8 mouse cellular contexts compared by ENCODE assay signal in genomic region chr1:13425601-13426327, GRCm38 (mm10).
DNase-seq lines count a peak whose midpoint lies in the region; ATAC-seq and TF ChIP-seq lines count a peak whose summit lies in the region.

No protein-coding gene starts in this region.

- H3K4me2 ChIP-seq in kidney, embryonic 16.5 days (replicated peaks; ENCODE audit: low read depth, low read length) = peak overlapping the region; percentile 67
- H3K4me2 ChIP-seq in intestine, embryonic 15.5 days (replicated peaks) = peak overlapping the region; percentile 57
- H3K4me2 ChIP-seq in neural tube, embryonic 12.5 days (replicated peaks) = peak overlapping the region; percentile 59

- TF ChIP-seq CTCF in cortical plate, adult 2 months (IDR thresholded peaks at IDR 0.05; ENCODE audit: extremely low read depth, insufficient read depth, low read length) = no peak

- 26% methylated on average over 9 of the region's 9 CpGs for WGBS in kidney, embryonic 16.5 days
- 26% methylated on average over 8 of the region's 9 CpGs for WGBS in intestine, embryonic 15.5 days
- WGBS in neural tube, embryonic 12.5 days = 33% methylated on average over 8 of the region's 9 CpGs

- DNase-seq in kidney, postnatal 14 days = no peak
- no peak for DNase-seq in cerebellum, adult 18-20 months
- DNase-seq in testis, postnatal 14 days (ENCODE audit: low spot score) = no peak
- no peak for DNase-seq in thymus, postnatal 4 days

- peaks cover 10% of the 10 kb centered on the region; the same call in 1 of the 2 replicates for H3K4me1 ChIP-seq in kidney, embryonic 16.5 days (ENCODE audit: insufficient read depth, low read length)
- no peaks in the 10 kb centered on the region; the same call in 1 of the 2 replicates for H3K4me1 ChIP-seq in cortical plate, adult 2 months (ENCODE audit: control insufficient read depth, insufficient read depth, low read length)
- 0 out of 2 replicates have a peak, but pooled peaks cover 10% of the 10 kb centered on the region for H3K4me1 ChIP-seq in intestine, embryonic 15.5 days (replicated peaks)
- H3K4me1 ChIP-seq in neural tube, embryonic 12.5 days = 0 out of 2 replicates have a peak, but pooled peaks cover 5% of the 10 kb centered on the region

- peak overlapping the region; percentile 48 for H3K4me3 ChIP-seq in kidney, embryonic 16.5 days (ENCODE audit: low read length)
- H3K4me3 ChIP-seq in cortical plate, adult 2 months (ENCODE audit: insufficient read depth, low read length) = peak overlapping the region; percentile 46; the same call in 1 of the 2 replicates
- peak overlapping the region; percentile 35 for H3K4me3 ChIP-seq in intestine, embryonic 15.5 days (replicated peaks)
- H3K4me3 ChIP-seq in neural tube, embryonic 12.5 days = peak overlapping the region; percentile 34

- H3K27ac ChIP-seq in kidney, embryonic 16.5 days (ENCODE audit: low read length) = no peak overlapping the region
- no peak overlapping the region for H3K27ac ChIP-seq in cortical plate, adult 2 months (ENCODE audit: insufficient read depth, low read length)
- H3K27ac ChIP-seq in intestine, embryonic 15.5 days = no peak overlapping the region
- H3K27ac ChIP-seq in neural tube, embryonic 12.5 days = no peak overlapping the region

- H3K9ac ChIP-seq in kidney, embryonic 16.5 days (replicated peaks; ENCODE audit: low read length) = peak overlapping the region; percentile 72
- no peak overlapping the region for H3K9ac ChIP-seq in intestine, embryonic 15.5 days
- H3K9ac ChIP-seq in neural tube, embryonic 12.5 days = peak overlapping the region; percentile 17; the same call in 1 of the 2 replicates

- no peak for TF ChIP-seq POLR2A in cortical plate, adult 2 months (IDR thresholded peaks at IDR 0.05; ENCODE audit: extremely low read depth, insufficient read depth, low read length)

- H3K9me3 ChIP-seq in kidney, embryonic 16.5 days (ENCODE audit: low read length) = no peaks in the 10 kb centered on the region
- no peaks in the 10 kb centered on the region for H3K9me3 ChIP-seq in intestine, embryonic 15.5 days
- H3K9me3 ChIP-seq in neural tube, embryonic 12.5 days = no peaks in the 10 kb centered on the region

- H3K27me3 ChIP-seq in kidney, embryonic 16.5 days (ENCODE audit: insufficient read depth, low read length) = no peaks in the 10 kb centered on the region
- H3K27me3 ChIP-seq in intestine, embryonic 15.5 days (replicated peaks) = no peaks in the 10 kb centered on the region
- no peaks in the 10 kb centered on the region for H3K27me3 ChIP-seq in neural tube, embryonic 12.5 days (replicated peaks)

- no peaks in the 10 kb centered on the region for H3K36me3 ChIP-seq in kidney, embryonic 16.5 days (ENCODE audit: insufficient read depth, low read length)
- no peaks in the 10 kb centered on the region for H3K36me3 ChIP-seq in intestine, embryonic 15.5 days
- no peaks in the 10 kb centered on the region for H3K36me3 ChIP-seq in neural tube, embryonic 12.5 days

- no peak for ATAC-seq in kidney, embryonic 16.5 days (ENCODE audit: low FRiP score, low TSS enrichment)
- 0 out of 2 replicates have a peak, but pooled peaks have one; percentile 13 for ATAC-seq in intestine, embryonic 15.5 days
- 0 out of 2 replicates have a peak, but pooled peaks have one; percentile 33 for ATAC-seq in neural tube, embryonic 12.5 days (ENCODE audit: low FRiP score, low read depth)
